Mouse (Mus musculus) thymus, adult 2 months (tissue): ENCODE results near the gene Smyd4. TPM values are rescaled to one million over a fixed set of nuclear protein-coding genes. Genes with fewer than 3 reads are reported as not detected.
A peak's percentile ranks its signal among the peaks of the same experiment; 100 is the strongest.

Source experiments
- DNase-seq: peaks from one replicate; pipeline ENCODE4 v3.0.0; 2021
- H3K27ac ChIP-seq: fragments of 200-500 bp; 2 replicates; pipeline ENCODE4 v1.5.1; 2012; ENCODE audit warnings: low read length, control low read depth; ENCODE audit not compliant: control insufficient read depth, insufficient read depth
- H3K27me3 ChIP-seq: fragments of 200-500 bp; 2 replicates; pipeline ENCODE4 v1.6.1; 2012; ENCODE audit warnings: mild to moderate bottlenecking, low read length, moderate library complexity, mixed read lengths; ENCODE audit not compliant: control insufficient read depth, insufficient read depth
- H3K36me3 ChIP-seq: fragments of 200-500 bp; 2 replicates; pipeline ENCODE4 v1.6.1; 2012; ENCODE audit warnings: mild to moderate bottlenecking, low read length, moderate library complexity; ENCODE audit not compliant: control insufficient read depth, insufficient read depth
- H3K4me1 ChIP-seq: fragments of 200-500 bp; replicated peaks from 2 replicates; pipeline ENCODE4 v1.6.1; 2012; ENCODE audit warnings: low read length; ENCODE audit not compliant: control insufficient read depth, insufficient read depth
- H3K4me3 ChIP-seq: fragments of 200-500 bp; 2 replicates; pipeline ENCODE4 v1.5.1; 2012; ENCODE audit warnings: mild to moderate bottlenecking, low read length, control low read depth, moderate library complexity; ENCODE audit not compliant: control insufficient read depth, insufficient read depth
- CTCF ChIP-seq: fragments of 200-500 bp; IDR thresholded peaks from 2 replicates; pipeline ENCODE4 v1.5.1; 2012; ENCODE audit warnings: mild to moderate bottlenecking, control low read depth, low read length, moderate library complexity, borderline replicate concordance; ENCODE audit not compliant: control insufficient read depth, poor library complexity, insufficient read depth; ENCODE audit errors: extremely low read depth
- POLR2A ChIP-seq: fragments of 200-500 bp; IDR thresholded peaks from 2 replicates; pipeline ENCODE4 v1.6.1; 2012; ENCODE audit warnings: mild to moderate bottlenecking, low read length, control low read depth, moderate library complexity; ENCODE audit not compliant: control insufficient read depth, poor library complexity, insufficient read depth; ENCODE audit errors: extremely low read depth
- WGBS: fragments of 180-500 bp; shearing (Covaris S2); methylation state at CpG from one replicate; pipeline ENCODE4 v1.1.7; 2018; 5-methylcytosine and 5-hydroxymethylcytosine counted together
- polyA plus RNA-seq: library from polyadenylated mRNA; depleted of rRNA; stranded (reverse); fragments of >200 nt; gene quantifications from 2 replicates; pipeline ENCODE4 v1.2.3, GENCODE M21; 2012

Gene Smyd4
- polyA plus RNA-seq, 1 experiment, result 5.6 TPM

DNA sequence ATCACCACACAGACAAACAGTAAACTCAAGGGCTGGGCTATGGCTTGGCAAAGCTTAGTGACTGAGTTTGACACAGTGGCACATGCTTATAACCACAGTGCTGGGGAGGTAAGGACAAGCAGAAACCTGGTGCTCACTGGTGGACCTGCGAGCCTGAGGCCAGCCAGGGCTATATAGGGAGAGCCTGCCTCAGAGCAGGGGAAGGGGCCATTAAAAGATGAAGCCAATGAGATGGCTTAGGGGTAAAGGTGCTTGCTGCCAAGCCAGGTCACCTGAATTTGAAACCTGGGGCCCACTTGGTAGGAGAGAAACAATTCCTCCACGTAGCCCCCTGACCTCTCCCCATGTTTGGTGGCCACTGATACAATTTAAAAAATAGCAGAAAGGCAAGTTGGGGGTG lies 5.1 kb upstream of the Smyd4 start:
- no peaks in the 10 kb centered on the region for H3K27me3 ChIP-seq
- H3K4me3 ChIP-seq, result no peak overlapping the region
- H3K27ac ChIP-seq, result no peak overlapping the region
- DNase-seq, result no peak
- peaks cover 13% of the 10 kb centered on the region for H3K4me1 ChIP-seq
- peaks cover 25% of the 10 kb centered on the region for H3K36me3 ChIP-seq
- TF ChIP-seq POLR2A, result no peak
- TF ChIP-seq CTCF, result no peak
- WGBS, result 91% methylated on average over 2 of the region's 2 CpGs

DNA sequence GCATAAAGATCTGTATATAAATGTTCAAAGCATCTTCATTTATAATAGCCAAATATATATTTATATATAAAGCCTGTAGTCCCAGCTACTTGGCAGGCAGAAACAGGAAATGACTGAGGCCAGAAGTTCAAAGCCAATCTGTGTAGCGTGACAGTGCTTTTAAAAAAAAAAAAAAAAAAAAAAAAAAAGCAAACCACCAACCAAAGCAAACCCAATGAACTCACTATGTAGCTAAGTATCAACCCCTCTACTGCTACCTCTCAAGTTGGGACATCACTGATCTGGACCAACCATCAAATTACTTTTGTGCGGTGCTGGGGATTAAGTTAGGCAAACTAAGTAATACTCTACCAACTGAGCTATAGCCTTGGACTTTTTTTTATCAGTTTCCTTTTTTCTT lies 4.1 kb upstream of the Smyd4 start:
- WGBS, result 42% methylated on average over 2 of the region's 2 CpGs
- no peak overlapping the region for H3K4me3 ChIP-seq
- TF ChIP-seq CTCF (no peak), POLR2A (no peak)
- peaks cover 15% of the 10 kb centered on the region for H3K4me1 ChIP-seq
- DNase-seq, result no peak
- H3K27me3 ChIP-seq, result no peaks in the 10 kb centered on the region
- H3K36me3 ChIP-seq, result peaks cover 23% of the 10 kb centered on the region
- H3K27ac ChIP-seq, result no peak overlapping the region

DNA sequence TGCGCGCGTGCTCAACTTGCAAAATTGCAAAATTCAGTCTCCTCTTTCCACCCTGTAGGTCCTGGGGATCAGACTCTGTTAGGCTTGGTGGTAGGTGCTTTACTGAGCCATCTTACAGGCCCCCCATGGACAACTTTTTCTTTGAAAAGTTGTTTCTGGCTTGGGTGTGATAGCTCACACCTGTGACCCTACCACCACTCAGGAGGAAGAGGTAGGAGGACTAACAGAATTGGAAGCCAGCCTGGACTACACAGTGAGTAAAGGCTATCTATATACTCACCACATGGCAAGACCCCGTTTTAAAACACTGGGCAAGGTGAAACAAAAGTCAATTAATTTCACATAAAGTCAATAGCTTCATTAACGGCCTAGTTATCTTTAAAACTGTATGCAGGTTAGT lies 3.5 kb upstream of the Smyd4 start:
- H3K36me3 ChIP-seq, result peaks cover 17% of the 10 kb centered on the region
- H3K27ac ChIP-seq, result no peak overlapping the region
- no peak overlapping the region for H3K4me3 ChIP-seq
- no peaks in the 10 kb centered on the region for H3K27me3 ChIP-seq
- TF ChIP-seq POLR2A (no peak), CTCF (no peak)
- DNase-seq, result no peak
- peaks cover 15% of the 10 kb centered on the region for H3K4me1 ChIP-seq
- WGBS, result 95% methylated on average over 5 of the region's 5 CpGs

DNA sequence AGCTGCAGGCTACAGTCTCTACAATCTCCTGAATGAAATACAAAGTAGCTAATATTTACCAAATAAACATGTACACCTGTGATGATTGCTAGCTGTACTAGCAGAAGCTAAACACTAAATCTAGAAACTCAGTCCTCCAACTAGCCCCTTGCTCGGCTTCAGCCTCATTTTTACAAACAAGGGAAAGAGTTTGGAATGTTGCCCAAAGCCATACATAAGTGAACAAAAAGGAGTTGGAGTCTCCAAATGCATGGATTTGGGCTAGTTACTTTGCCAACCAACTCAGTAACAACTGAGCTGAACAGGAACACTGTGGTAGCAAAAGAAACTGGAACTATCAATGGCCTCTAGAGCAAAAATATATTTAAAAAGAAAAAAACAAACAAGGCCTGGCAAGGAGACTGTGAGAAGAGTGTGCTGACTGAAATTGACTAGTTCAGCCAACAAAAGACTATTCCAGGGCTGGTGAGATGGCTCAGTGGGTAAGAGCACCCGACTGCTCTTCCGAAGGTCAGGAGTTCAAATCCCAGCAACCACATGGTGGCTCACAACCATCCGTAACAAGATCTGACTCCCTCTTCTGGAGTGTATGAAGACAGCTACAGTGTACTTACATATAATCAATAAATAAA lies 1.6 kb upstream of the Smyd4 start:
- no peak for DNase-seq
- H3K4me3 ChIP-seq, result no peak overlapping the region
- H3K4me1 ChIP-seq, result peaks cover 20% of the 10 kb centered on the region
- 90% methylated on average over 4 of the region's 4 CpGs for WGBS
- no peaks in the 10 kb centered on the region for H3K36me3 ChIP-seq
- no peak overlapping the region for H3K27ac ChIP-seq
- no peaks in the 10 kb centered on the region for H3K27me3 ChIP-seq
- TF ChIP-seq POLR2A, result no peak

- H3K4me1 ChIP-seq, result peaks cover 20% of the 10 kb centered on the region
- H3K4me3 ChIP-seq, result peak overlapping the region; percentile 16
- H3K36me3 ChIP-seq, result no peaks in the 10 kb centered on the region
- 58% methylated on average over 10 of the region's 10 CpGs for WGBS
- H3K27me3 ChIP-seq, result no peaks in the 10 kb centered on the region
- H3K27ac ChIP-seq, result no peak overlapping the region
- TF ChIP-seq CTCF, result no peak
- TF ChIP-seq POLR2A, result no peak
- DNase-seq, result no peak
These were observed 1.0 kb upstream of the Smyd4 start for GRCm38 (mm10) chr11:75347188-75347585.

DNA sequence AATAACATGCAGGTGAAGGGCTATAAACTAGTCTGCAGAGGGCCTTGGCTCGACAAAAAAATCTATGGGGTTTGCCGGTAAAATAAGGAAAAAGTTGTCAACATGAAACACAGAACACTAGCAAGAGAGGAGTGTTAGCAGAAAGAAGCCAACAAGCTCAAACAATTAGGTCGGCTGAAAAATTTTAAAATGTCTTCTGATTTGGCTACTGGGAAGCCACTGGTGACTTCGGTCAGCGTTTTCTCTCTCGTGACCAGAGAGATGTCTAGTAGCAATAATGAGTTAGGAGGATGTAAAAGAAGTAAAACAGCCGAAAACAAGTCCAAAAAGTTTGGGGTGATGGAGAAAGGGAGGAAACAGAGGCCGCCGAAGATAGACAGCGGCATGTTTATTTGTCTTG lies 637 bp upstream of the Smyd4 start:
- Histone ChIP-seq H3K4me3 (peak overlapping the region; percentile 84), H3K36me3 (no peaks in the 10 kb centered on the region), H3K27me3 (no peaks in the 10 kb centered on the region), H3K4me1 (peaks cover 20% of the 10 kb centered on the region), H3K27ac (no peak overlapping the region)
- WGBS, result 1% methylated on average over 10 of the region's 10 CpGs
- no peak for DNase-seq
- TF ChIP-seq POLR2A (no peak), CTCF (no peak)

GRCm38 (mm10) chr11:75348890-75349261 lies 643 bp downstream of the Smyd4 start:
- Histone ChIP-seq H3K4me1 (peaks cover 16% of the 10 kb centered on the region), H3K36me3 (no peaks in the 10 kb centered on the region), H3K4me3 (peak overlapping the region; percentile 63), H3K27ac (peak overlapping the region; percentile 11; the same call in 1 of the 2 replicates), H3K27me3 (no peaks in the 10 kb centered on the region)
- WGBS, result 53% methylated on average over 10 of the region's 10 CpGs
- no peak for DNase-seq
- no peak for TF ChIP-seq POLR2A
- no peak for TF ChIP-seq CTCF
